Mouse (Mus musculus) retina, postnatal 7 days (tissue): Measurements from ENCODE around the gene 1700088E04Rik.

ENCODE experiments used
- DNase-seq: peaks from one replicate; pipeline ENCODE4 v3.0.0-alpha.2; 2012; ENCODE audit warnings: low read depth, low spot score

The 1700088E04Rik gene

GRCm38 (mm10) chr15:79131442-79131841 lies 9.6 kb downstream of the 1700088E04Rik start:
- DNase-seq: no peak

GRCm38 (mm10) chr15:79130782-79131181 lies 10.3 kb downstream of the 1700088E04Rik start:
- DNase-seq: no peak

GRCm38 (mm10) chr15:79129311-79129710 lies 11.7 kb downstream of the 1700088E04Rik start:
- no peak for DNase-seq

GRCm38 (mm10) chr15:79128208-79128607 lies 12.8 kb downstream of the 1700088E04Rik start:
- no peak for DNase-seq

GRCm38 (mm10) chr15:79127101-79127500 lies 14.0 kb downstream of the 1700088E04Rik start:
- no peak for DNase-seq

- no peak for DNase-seq
Measured at GRCm38 (mm10) chr15:79126217-79126932, 14.7 kb downstream of the 1700088E04Rik start.

GRCm38 (mm10) chr15:79124331-79124875 lies 16.6 kb downstream of the 1700088E04Rik start:
- no peak for DNase-seq

- DNase-seq: no peak
Measured at GRCm38 (mm10) chr15:79123751-79124150, 17.3 kb downstream of the 1700088E04Rik start.

GRCm38 (mm10) chr15:79122546-79122945 lies 18.5 kb downstream of the 1700088E04Rik start:
- DNase-seq: no peak

- no peak for DNase-seq
Measured at GRCm38 (mm10) chr15:79122119-79122518, 18.9 kb downstream of the 1700088E04Rik start.

GRCm38 (mm10) chr15:79119491-79119890 lies 21.6 kb downstream of the 1700088E04Rik start:
- DNase-seq: no peak

- DNase-seq: no peak
Measured at GRCm38 (mm10) chr15:79115276-79115675, 25.8 kb downstream of the 1700088E04Rik start.

DNA sequence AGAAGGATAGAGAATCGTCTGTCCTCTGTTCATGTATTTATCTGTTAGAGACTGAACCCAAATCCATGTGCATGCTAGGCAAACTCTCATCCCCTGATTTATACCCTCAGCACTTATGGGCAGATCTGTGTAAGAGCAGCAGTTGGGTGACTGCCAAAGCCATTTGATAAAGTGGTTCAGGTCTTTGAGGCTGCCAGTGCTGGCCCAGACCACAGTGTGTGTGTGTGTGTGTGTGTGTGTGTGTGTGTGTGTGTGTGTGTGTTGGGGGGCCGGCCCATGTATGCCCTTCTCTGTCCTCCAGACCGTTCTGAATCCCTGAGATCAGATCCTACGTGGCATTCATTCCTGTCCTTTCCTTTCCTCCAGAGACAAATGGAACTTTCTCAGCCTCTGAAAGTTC lies 29.3 kb downstream of the 1700088E04Rik start:
- no peak for DNase-seq

DNA sequence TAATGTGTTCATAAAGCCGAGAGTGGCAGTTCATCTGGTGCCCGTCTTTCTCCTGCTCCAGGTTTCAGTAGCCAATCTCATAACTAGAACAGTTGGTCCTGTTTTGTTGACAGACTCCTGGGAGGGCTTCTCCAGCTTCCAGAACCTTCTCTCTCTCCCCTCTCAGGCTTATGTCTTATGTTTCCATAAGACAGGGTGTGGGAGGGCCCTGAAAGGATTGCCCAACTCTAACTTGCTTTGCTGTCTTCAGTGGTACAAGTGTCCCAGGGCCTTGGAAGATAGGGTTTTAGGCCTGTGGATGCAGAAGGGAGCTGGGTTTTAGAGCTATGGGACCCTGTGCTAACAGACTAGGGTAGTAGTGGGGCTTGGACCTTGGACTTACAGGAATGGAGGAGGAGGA lies 30.5 kb downstream of the 1700088E04Rik start:
- no peak for DNase-seq

DNA sequence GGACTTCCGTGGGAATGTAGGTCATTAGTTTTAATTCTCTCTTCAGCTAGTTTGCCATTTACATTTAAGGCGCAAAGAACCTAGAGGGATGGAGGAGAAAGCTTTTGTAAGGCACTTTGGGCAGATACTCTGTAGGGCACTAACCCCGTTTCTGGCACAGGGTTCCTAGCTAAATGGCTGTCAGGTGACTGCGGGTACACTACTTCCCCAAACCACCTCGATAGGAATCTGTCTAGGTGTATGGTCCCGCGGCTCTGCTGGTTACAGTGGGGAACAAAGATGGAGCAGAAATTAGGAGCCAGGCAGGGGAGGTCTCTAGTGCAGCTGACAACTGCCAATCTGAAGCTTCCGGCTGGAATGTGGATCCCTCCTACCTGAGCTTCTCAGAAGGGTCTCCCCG lies 31.0 kb downstream of the 1700088E04Rik start:
- DNase-seq: no peak

DNA sequence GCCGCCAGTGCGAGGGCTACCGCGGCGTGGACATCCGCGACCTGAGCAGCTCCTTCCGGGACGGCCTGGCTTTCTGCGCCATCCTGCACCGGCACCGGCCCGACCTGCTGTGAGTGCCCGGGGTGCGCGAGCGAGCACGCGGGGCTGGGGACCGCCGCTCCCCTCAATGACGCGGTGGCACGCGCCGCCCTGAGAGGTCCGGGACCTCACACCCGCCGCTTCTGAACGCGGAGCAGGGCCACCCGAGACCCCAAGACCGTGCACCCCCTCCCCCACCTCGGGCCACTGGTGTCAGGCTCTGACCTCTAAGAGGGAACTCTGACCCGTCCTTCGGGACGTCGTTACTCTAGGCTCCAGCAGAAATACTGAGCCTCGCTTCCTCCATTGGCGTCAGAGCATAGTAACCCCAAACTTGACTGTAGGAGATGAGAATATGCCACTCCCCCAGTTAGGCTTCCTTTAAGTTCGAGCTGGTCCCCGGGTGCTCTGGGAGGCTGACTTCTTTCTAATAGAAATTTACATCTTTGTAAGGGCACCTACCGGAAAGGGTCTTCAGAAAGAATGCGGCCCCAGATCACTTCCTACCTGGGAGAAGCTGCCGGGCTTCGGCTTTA lies 31.6 kb downstream of the 1700088E04Rik start:
- DNase-seq: no peak

- no peak for DNase-seq
Measured at GRCm38 (mm10) chr15:79108421-79109320, 32.4 kb downstream of the 1700088E04Rik start, which contains the start of gene Micall1. TSS of gene Micall1 (plus strand) at chr15:79108898.

- no peak for DNase-seq
Measured at GRCm38 (mm10) chr15:79107966-79108365, 33.1 kb downstream of the 1700088E04Rik start.

GRCm38 (mm10) chr15:79105804-79106203 lies 35.2 kb downstream of the 1700088E04Rik start:
- no peak for DNase-seq

DNA sequence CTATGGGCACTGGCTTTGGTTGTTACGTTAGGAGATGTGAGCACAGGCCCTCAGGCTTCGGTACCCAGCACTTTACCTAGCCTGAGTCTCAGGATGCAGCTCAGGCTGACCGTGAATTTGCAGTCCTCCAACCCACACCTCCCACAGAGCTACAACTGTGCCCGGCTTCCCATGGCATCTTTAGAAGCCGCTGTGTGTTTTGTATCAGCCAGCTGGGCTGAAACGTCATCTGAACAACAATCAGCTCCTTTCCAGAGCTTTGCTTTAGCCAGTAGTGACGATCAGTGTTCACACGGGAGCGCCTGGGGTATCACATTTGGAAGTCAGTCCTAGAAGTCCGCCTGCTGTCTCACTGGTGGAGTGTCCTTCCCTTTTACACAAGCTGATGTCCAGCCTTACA lies 37.8 kb downstream of the 1700088E04Rik start:
- DNase-seq: no peak

DNA sequence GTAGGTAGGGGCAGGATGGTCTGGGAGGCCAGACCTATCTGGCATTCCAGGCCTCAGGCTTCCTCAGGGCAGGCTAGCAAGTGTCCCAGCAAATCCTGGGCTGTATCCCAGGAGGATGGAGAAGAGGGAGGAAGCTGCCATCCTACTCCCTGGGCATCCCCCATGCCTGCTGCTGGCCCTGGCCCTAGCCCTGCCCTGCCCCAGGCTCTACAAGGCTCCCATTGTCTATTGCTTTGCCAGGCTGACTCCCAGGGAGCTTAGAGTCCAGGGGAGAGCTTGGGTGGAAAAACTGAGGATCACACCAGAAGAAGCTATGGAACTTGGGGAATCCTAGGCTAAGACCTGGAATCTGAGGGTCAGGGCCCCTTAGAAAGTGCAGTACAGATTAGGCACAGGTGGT lies 39.5 kb downstream of the 1700088E04Rik start:
- no peak for DNase-seq

DNA sequence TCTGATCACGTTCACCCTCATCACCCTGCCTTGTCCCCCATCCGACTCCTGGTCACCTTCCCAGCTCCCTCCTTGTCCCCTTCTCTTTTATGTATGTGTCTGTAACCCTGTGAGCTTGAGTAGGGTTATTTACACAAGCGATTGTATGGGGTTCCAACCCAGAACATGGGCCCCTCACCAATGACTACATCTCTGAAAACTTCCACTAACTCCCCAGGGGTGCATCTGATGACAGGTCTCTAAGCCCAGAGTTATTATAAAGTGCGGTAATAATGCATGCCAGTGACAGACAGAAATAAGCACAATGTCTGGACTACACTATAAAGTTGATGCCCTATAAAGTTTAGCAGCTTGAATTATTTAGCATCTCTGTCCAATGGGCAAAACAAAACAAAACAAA lies 40.7 kb downstream of the 1700088E04Rik start:
- no peak for DNase-seq
